Mouse (Mus musculus) forebrain, embryonic 15.5 days (tissue): Measurements from ENCODE around the gene Tex19.1. TPM values are rescaled to one million over a fixed set of nuclear protein-coding genes. Genes with fewer than 3 reads are reported as not detected.

Experiments
- polyA plus RNA-seq: library from polyadenylated mRNA; unstranded; fragments of >200 nt; fragmentation: Nextera tagmentation; extraction: Ambion mirVana; gene quantifications from 2 replicates; pipeline ENCODE4 v1.2.1, GENCODE M21; 2015

Tex19.1 gene
- polyA plus RNA-seq, 1 experiment from 2014 or later = not detected

Other genes starting within 250 kb of the Tex19.1 start
- gene Ccdc57, start 213.3 kb upstream of the Tex19.1 start, polyA plus RNA-seq = 6.7 and 7.0 TPM in 2 replicates
- gene Slc16a3, start 197.7 kb upstream of the Tex19.1 start, polyA plus RNA-seq = 9.1 and 9.6 TPM in 2 replicates
- 145 and 157 TPM in 2 replicates for gene Csnk1d, start 154.8 kb upstream of the Tex19.1 start, polyA plus RNA-seq
- not detected in 2 replicates for gene Cd7, start 106.7 kb upstream of the Tex19.1 start, polyA plus RNA-seq
- not detected in 2 replicates for gene Sectm1b, start 82.6 kb upstream of the Tex19.1 start, polyA plus RNA-seq
- gene Sectm1a, start 64.9 kb upstream of the Tex19.1 start, polyA plus RNA-seq = not detected in 2 replicates
- gene Tex19.2, start 27.5 kb upstream of the Tex19.1 start, polyA plus RNA-seq = not detected in 2 replicates
- 0.18 TPM in 1 of 2 replicates, not detected in the other for gene Uts2r, start 14.1 kb downstream of the Tex19.1 start, polyA plus RNA-seq
- 14.3 and 17.1 TPM in 2 replicates for gene Hexdc, start 58.3 kb downstream of the Tex19.1 start, polyA plus RNA-seq
- 14.4 and 16.7 TPM in 2 replicates for gene Ogfod3, start 58.6 kb downstream of the Tex19.1 start, polyA plus RNA-seq
- gene Cybc1, start 83.2 kb downstream of the Tex19.1 start, polyA plus RNA-seq = 40.4 and 44.3 TPM in 2 replicates
- gene Narf, start 91.1 kb downstream of the Tex19.1 start, polyA plus RNA-seq = 86.4 and 106 TPM in 2 replicates
- gene Foxk2, start 113.8 kb downstream of the Tex19.1 start, polyA plus RNA-seq = 14.2 and 14.6 TPM in 2 replicates
- gene Wdr45b, start 208.3 kb downstream of the Tex19.1 start, polyA plus RNA-seq = 86.2 and 87.0 TPM in 2 replicates
- gene Rab40b, start 242.1 kb downstream of the Tex19.1 start, polyA plus RNA-seq = 6.7 and 7.8 TPM in 2 replicates